Mouse (Mus musculus): ENCODE data around the gene Chst8. TPM values are rescaled to one million over a fixed set of nuclear protein-coding genes. Genes with fewer than 3 reads are reported as not detected.
A peak's percentile ranks its signal among the peaks of the same experiment; 100 is the strongest.

Chst8 gene
- polyA plus RNA-seq, 1 experiment from 2014 or later = 0.47 TPM

- no peaks in the 10 kb centered on the region for H3K4me1 ChIP-seq (ENCODE audit: insufficient read depth)
- no peaks in the 10 kb centered on the region for H3K27me3 ChIP-seq (ENCODE audit: insufficient read depth, low read length)
- H3K9me3 ChIP-seq (ENCODE audit: low read length) = no peaks in the 10 kb centered on the region; the same call in 1 of the 2 replicates
- WGBS (ENCODE audit: insufficient replicate concordance) = 46% methylated on average over 4 of the region's 4 CpGs
- H3K9ac ChIP-seq (replicated peaks) = no peak overlapping the region
- DNase-seq (no peak), ATAC-seq (no peak)
- H3K27ac ChIP-seq (ENCODE audit: low read depth) = no peak overlapping the region
- H3K4me3 ChIP-seq (ENCODE audit: low read depth, low read length) = no peak overlapping the region
- TF ChIP-seq CTCF (IDR thresholded peaks at IDR 0.05; ENCODE audit: low read depth) (no peak), EP300 (IDR thresholded peaks at IDR 0.05; ENCODE audit: low read depth) (no peak)
- no peaks in the 10 kb centered on the region for H3K36me3 ChIP-seq (replicated peaks; ENCODE audit: insufficient read depth, low read length)
- H3K4me2 ChIP-seq (ENCODE audit: low read depth, low read length) = no peak overlapping the region
These were observed 109.1 kb downstream of the Chst8 start for GRCm38 (mm10) chr7:34703437-34703836.

- H3K27me3 ChIP-seq (ENCODE audit: insufficient read depth, low read length) = no peaks in the 10 kb centered on the region
- ATAC-seq (no peak), DNase-seq (peak; percentile 39)
- no peak overlapping the region for H3K4me2 ChIP-seq (ENCODE audit: low read depth, low read length)
- H3K4me3 ChIP-seq (ENCODE audit: low read depth, low read length) = no peak overlapping the region
- no peak overlapping the region for H3K27ac ChIP-seq (ENCODE audit: low read depth)
- H3K9me3 ChIP-seq (ENCODE audit: low read length) = no peaks in the 10 kb centered on the region; the same call in 1 of the 2 replicates
- no peak overlapping the region for H3K9ac ChIP-seq (replicated peaks)
- no peaks in the 10 kb centered on the region for H3K36me3 ChIP-seq (replicated peaks; ENCODE audit: insufficient read depth, low read length)
- H3K4me1 ChIP-seq (ENCODE audit: insufficient read depth) = no peaks in the 10 kb centered on the region
- 13% methylated on average over 11 of the region's 11 CpGs for WGBS (ENCODE audit: insufficient replicate concordance)
- TF ChIP-seq CTCF (IDR thresholded peaks at IDR 0.05; ENCODE audit: low read depth) (no peak), EP300 (IDR thresholded peaks at IDR 0.05; ENCODE audit: low read depth) (no peak)
These were observed 109.7 kb downstream of the Chst8 start for GRCm38 (mm10) chr7:34702718-34703351.

GRCm38 (mm10) chr7:34699888-34700287 is 112.6 kb downstream of the Chst8 start:
- DNase-seq = no peak
- no peak for ATAC-seq

GRCm38 (mm10) chr7:34698221-34698620 is 114.3 kb downstream of the Chst8 start:
- Histone ChIP-seq H3K9ac (replicated peaks) (no peak overlapping the region), H3K9me3 (ENCODE audit: low read length) (no peaks in the 10 kb centered on the region), H3K4me3 (ENCODE audit: low read depth, low read length) (no peak overlapping the region), H3K4me1 (ENCODE audit: insufficient read depth) (no peaks in the 10 kb centered on the region), H3K27me3 (ENCODE audit: insufficient read depth, low read length) (no peaks in the 10 kb centered on the region), H3K36me3 (replicated peaks; ENCODE audit: insufficient read depth, low read length) (no peaks in the 10 kb centered on the region), H3K4me2 (ENCODE audit: low read depth, low read length) (no peak overlapping the region), H3K27ac (ENCODE audit: low read depth) (no peak overlapping the region)
- WGBS (ENCODE audit: insufficient replicate concordance) = 79% methylated on average over 9 of the region's 9 CpGs
- DNase-seq (no peak), ATAC-seq (no peak)
- TF ChIP-seq EP300 (IDR thresholded peaks at IDR 0.05; ENCODE audit: low read depth) = no peak
- no peak for TF ChIP-seq CTCF (IDR thresholded peaks at IDR 0.05; ENCODE audit: low read depth)

More at GRCm38 (mm10) chr7:34699888-34700287, 112.6 kb downstream of the Chst8 start:
- Histone ChIP-seq H3K27ac (ENCODE audit: low read depth) (no peak overlapping the region), H3K4me1 (ENCODE audit: insufficient read depth) (no peaks in the 10 kb centered on the region), H3K9me3 (ENCODE audit: low read length) (no peaks in the 10 kb centered on the region), H3K4me2 (ENCODE audit: low read depth, low read length) (no peak overlapping the region), H3K9ac (replicated peaks) (no peak overlapping the region), H3K27me3 (ENCODE audit: insufficient read depth, low read length) (no peaks in the 10 kb centered on the region), H3K36me3 (replicated peaks; ENCODE audit: insufficient read depth, low read length) (no peaks in the 10 kb centered on the region), H3K4me3 (ENCODE audit: low read depth, low read length) (no peak overlapping the region)
- 68% methylated on average over 3 of the region's 3 CpGs for WGBS (ENCODE audit: insufficient replicate concordance)
- no peak for TF ChIP-seq EP300 (IDR thresholded peaks at IDR 0.05; ENCODE audit: low read depth)
- no peak for TF ChIP-seq CTCF (IDR thresholded peaks at IDR 0.05; ENCODE audit: low read depth)

- TF ChIP-seq EP300 (IDR thresholded peaks at IDR 0.05; ENCODE audit: low read depth) = no peak
- TF ChIP-seq CTCF (IDR thresholded peaks at IDR 0.05; ENCODE audit: low read depth) = no peak
- 66% methylated on average over 9 of the region's 9 CpGs for WGBS (ENCODE audit: insufficient replicate concordance)
These were observed 116.4 kb downstream of the Chst8 start for GRCm38 (mm10) chr7:34696086-34696485.

GRCm38 (mm10) chr7:34694898-34695297 is 117.6 kb downstream of the Chst8 start:
- no peak overlapping the region for H3K9ac ChIP-seq (replicated peaks)
- 72% methylated on average over 9 of the region's 9 CpGs for WGBS (ENCODE audit: insufficient replicate concordance)
- no peak for ATAC-seq

More at GRCm38 (mm10) chr7:34696086-34696485, 116.4 kb downstream of the Chst8 start:
- Histone ChIP-seq H3K9ac (replicated peaks) (no peak overlapping the region), H3K4me3 (ENCODE audit: low read depth, low read length) (no peak overlapping the region), H3K27me3 (ENCODE audit: insufficient read depth, low read length) (no peaks in the 10 kb centered on the region), H3K27ac (ENCODE audit: low read depth) (no peak overlapping the region), H3K9me3 (ENCODE audit: low read length) (no peaks in the 10 kb centered on the region), H3K4me2 (ENCODE audit: low read depth, low read length) (no peak overlapping the region), H3K4me1 (ENCODE audit: insufficient read depth) (no peaks in the 10 kb centered on the region), H3K36me3 (replicated peaks; ENCODE audit: insufficient read depth, low read length) (no peaks in the 10 kb centered on the region)
- ATAC-seq (no peak), DNase-seq (no peak)

More at GRCm38 (mm10) chr7:34694898-34695297, 117.6 kb downstream of the Chst8 start:
- DNase-seq = no peak
- Histone ChIP-seq H3K27ac (ENCODE audit: low read depth) (no peak overlapping the region), H3K4me2 (ENCODE audit: low read depth, low read length) (no peak overlapping the region), H3K36me3 (replicated peaks; ENCODE audit: insufficient read depth, low read length) (no peaks in the 10 kb centered on the region), H3K4me1 (ENCODE audit: insufficient read depth) (no peaks in the 10 kb centered on the region), H3K9me3 (ENCODE audit: low read length) (no peaks in the 10 kb centered on the region), H3K27me3 (ENCODE audit: insufficient read depth, low read length) (no peaks in the 10 kb centered on the region), H3K4me3 (ENCODE audit: low read depth, low read length) (no peak overlapping the region)
- TF ChIP-seq CTCF (IDR thresholded peaks at IDR 0.05; ENCODE audit: low read depth) (no peak), EP300 (IDR thresholded peaks at IDR 0.05; ENCODE audit: low read depth) (no peak)

Data from liver, postnatal 0 days (tissue).